Mouse (Mus musculus): ENCODE data around the gene Otulin.

DNA sequence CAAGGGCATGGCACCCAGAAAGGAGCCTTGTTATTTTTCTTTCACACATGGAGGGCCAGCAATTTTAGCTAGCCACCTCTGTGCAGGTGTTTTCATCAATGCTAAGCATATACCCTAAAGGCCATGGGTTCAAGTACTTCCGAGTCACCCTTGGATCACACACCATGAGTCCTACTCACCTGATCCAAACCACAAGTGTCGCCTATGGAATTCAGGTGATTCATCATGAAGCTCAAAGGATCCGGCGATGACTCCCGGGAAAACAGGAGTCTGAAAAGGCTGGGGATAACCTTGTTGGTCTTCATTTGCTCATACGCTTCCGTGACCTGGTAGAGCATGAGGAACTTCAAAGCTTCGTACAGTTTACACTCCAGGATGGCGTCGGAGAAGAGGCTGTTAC is 27.4 kb upstream of the Otulin start:
- TF ChIP-seq CTCF (IDR thresholded peaks at IDR 0.05; ENCODE audit: low read depth) (no peak), EP300 (IDR thresholded peaks at IDR 0.05; ENCODE audit: low read depth) (no peak)

Data from liver, embryonic 14.5 days (tissue).